Mouse (Mus musculus) lung, postnatal 0 days (tissue): ENCODE data around the gene Sdhc.

Experiments used
- CTCF ChIP-seq: IDR thresholded peaks from 2 replicates; pipeline ENCODE4 v1.5.1; 2016; ENCODE audit warnings: antibody characterized with exemption, mild to moderate bottlenecking
- EP300 ChIP-seq: IDR thresholded peaks from 2 replicates; pipeline ENCODE4 v1.6.1; 2016; ENCODE audit warnings: antibody characterized with exemption, mild to moderate bottlenecking, control low read depth

- TF ChIP-seq CTCF = no peak
- TF ChIP-seq EP300 = no peak
Measured at GRCm38 (mm10) chr1:171185655-171186054, 35.3 kb upstream of the Sdhc start.
